Mouse (Mus musculus) ES-E14 (cell line): ENCODE measurements around the gene Fthl17d. TPM values are rescaled to one million over a fixed set of nuclear protein-coding genes. Genes with fewer than 3 reads are reported as not detected.
"Not testable (repeated sequence)": the region's sequence is repeated elsewhere in the genome, so short reads cannot be mapped to it uniquely, and the experiment has no call there.

Source experiments
- DNase-seq: peaks from one replicate; pipeline ENCODE4 v3.0.0-alpha.2; 2013; ENCODE audit warnings: low read depth, low spot score
- H3K27ac ChIP-seq: 2 replicates; pipeline ENCODE4 v1.5.1; 2012; ENCODE audit warnings: low read depth, mild to moderate bottlenecking, low read length, moderate library complexity, mixed read lengths; ENCODE audit not compliant: poor library complexity, insufficient read depth, severe bottlenecking
- H3K36me3 ChIP-seq: 2 replicates; pipeline ENCODE4 v1.6.1; 2012; ENCODE audit warnings: mild to moderate bottlenecking, low read length, moderate library complexity, mixed read lengths; ENCODE audit not compliant: control insufficient read depth, poor library complexity, insufficient read depth, severe bottlenecking
- H3K4me1 ChIP-seq, 2 experiments: fragments of 150-350 bp in 1 of 2; sonication (generic) in 1 of 2; 2 replicates each; pipeline ENCODE4 v1.6.1; 2012; ENCODE audit warnings: low read length in 2 of 2, mild to moderate bottlenecking in 1 of 2, mixed read lengths in 1 of 2; ENCODE audit not compliant: control insufficient read depth in 2 of 2, insufficient read depth in 2 of 2, poor library complexity in 1 of 2
- H3K4me3 ChIP-seq, 2 experiments: fragments of 150-350 bp in 1 of 2; sonication (generic) in 1 of 2; 2 replicates each; pipeline ENCODE4 v1.5.1; 2012; ENCODE audit warnings: low read length in 2 of 2, low read depth in 1 of 2, mild to moderate bottlenecking in 1 of 2, mixed read lengths in 1 of 2; ENCODE audit not compliant: insufficient read depth in 1 of 2, poor library complexity in 1 of 2, severe bottlenecking in 1 of 2
- H3K9ac ChIP-seq: 2 replicates; pipeline ENCODE4 v1.6.1; 2012; ENCODE audit warnings: low read depth, mild to moderate bottlenecking, low read length, mixed read lengths; ENCODE audit not compliant: poor library complexity, insufficient read depth, severe bottlenecking
- H3K9me3 ChIP-seq: fragments of 150-350 bp; sonication (generic); 2 replicates; pipeline ENCODE4 v1.6.1; 2012; ENCODE audit warnings: low read depth, mild to moderate bottlenecking, low read length; ENCODE audit not compliant: control insufficient read depth, insufficient read depth
- CHD2 ChIP-seq: IDR thresholded peaks from 2 replicates; pipeline ENCODE4 v1.6.1; 2014; ENCODE audit warnings: mild to moderate bottlenecking, low read depth, low read length, inconsistent platforms
- HCFC1 ChIP-seq: IDR thresholded peaks from 2 replicates; pipeline ENCODE4 v1.6.1; 2012; ENCODE audit warnings: low read length, inconsistent platforms, borderline replicate concordance; ENCODE audit not compliant: insufficient read depth
- MAFK ChIP-seq: IDR thresholded peaks from 2 replicates; pipeline ENCODE4 v1.6.1; 2014; ENCODE audit warnings: mild to moderate bottlenecking, low read depth, low read length, inconsistent platforms; ENCODE audit not compliant: insufficient read depth
- ZC3H11A ChIP-seq: IDR thresholded peaks from 2 replicates; pipeline ENCODE4 v1.6.1; 2012; ENCODE audit warnings: low read depth, mild to moderate bottlenecking, inconsistent platforms, low read length, borderline replicate concordance
- ZNF384 ChIP-seq: IDR thresholded peaks from 2 replicates; pipeline ENCODE4 v1.6.1; 2012; ENCODE audit warnings: low read depth, low read length, inconsistent platforms
- in situ Hi-C, 2 experiments: fragments of 600-800 bp; cut with MboI; formaldehyde crosslinking; loops; one replicate each; pipeline ENCODE4 v1.15.1; 2025; ENCODE audit warnings: low sequenced_read_pairs in 2 of 2, inconsistent platforms in 1 of 2; ENCODE audit not compliant: unreplicated experiment in 2 of 2
- total RNA-seq: library from RNA; depleted of rRNA; stranded (reverse); fragments of 300-350 nt; gene quantifications from 2 replicates; pipeline ENCODE4 v1.2.3, GENCODE M21; 2012; rRNA removed

Fthl17d gene
- 4.2 and 5.5 TPM in 2 replicates for total RNA-seq

GRCm38 (mm10) chrX:8986655-8987054 lies at the start of gene Fthl17d:
Gene Fthl17d, minus strand, starts transcription at chrX:8986755.
- H3K36me3 ChIP-seq, H3K27ac ChIP-seq, H3K4me3 ChIP-seq, H3K4me1 ChIP-seq, H3K9me3 ChIP-seq, in situ Hi-C loops, H3K9ac ChIP-seq, DNase-seq: not testable (repeated sequence)

GRCm38 (mm10) chrX:9033193-9033592 lies 46.6 kb upstream of the Fthl17d start, which contains the start of gene Fthl17e:
Gene Fthl17e, plus strand, starts transcription at chrX:9033493.
- H3K36me3 ChIP-seq, H3K9me3 ChIP-seq, H3K4me3 ChIP-seq, DNase-seq, H3K4me1 ChIP-seq, in situ Hi-C loops, H3K9ac ChIP-seq, H3K27ac ChIP-seq: not testable (repeated sequence)

GRCm38 (mm10) chrX:9019481-9019880 lies 32.9 kb upstream of the Fthl17d start:
- no peak overlapping the region for H3K27ac ChIP-seq
- in situ Hi-C loops = no loop called here
- H3K36me3 ChIP-seq = no peaks in the 10 kb centered on the region
- H3K4me3 ChIP-seq = no peak overlapping the region
- H3K4me1 ChIP-seq = no peaks in the 10 kb centered on the region
- TF ChIP-seq ZNF384 (no peak), CHD2 (no peak), ZC3H11A (no peak), MAFK (no peak)
- H3K9me3 ChIP-seq = no peaks in the 10 kb centered on the region
- DNase-seq = no peak
- no peak overlapping the region for H3K9ac ChIP-seq

- no peak for DNase-seq
- no peak overlapping the region for H3K27ac ChIP-seq
- H3K4me1 ChIP-seq = no peaks in the 10 kb centered on the region
- H3K9me3 ChIP-seq = no peaks in the 10 kb centered on the region
- H3K4me3 ChIP-seq = no peak overlapping the region
- in situ Hi-C loops = no loop called here
- no peaks in the 10 kb centered on the region for H3K36me3 ChIP-seq
- H3K9ac ChIP-seq = no peak overlapping the region
- TF ChIP-seq ZC3H11A (no peak), CHD2 (no peak), HCFC1 (no peak), MAFK (no peak), ZNF384 (no peak)
These were observed 29.5 kb upstream of the Fthl17d start for GRCm38 (mm10) chrX:9016079-9016478.

- H3K9ac ChIP-seq, in situ Hi-C loops, DNase-seq, H3K36me3 ChIP-seq, H3K27ac ChIP-seq, H3K9me3 ChIP-seq, H3K4me3 ChIP-seq, H3K4me1 ChIP-seq: not testable (repeated sequence)
These were observed 10.1 kb downstream of the Fthl17d start, which contains the start of gene Fthl17c for GRCm38 (mm10) chrX:8976459-8976858. Gene Fthl17c, minus strand, starts transcription at chrX:8976559.

- H3K4me3 ChIP-seq, in situ Hi-C loops, H3K27ac ChIP-seq, H3K9ac ChIP-seq, H3K4me1 ChIP-seq, H3K9me3 ChIP-seq, H3K36me3 ChIP-seq: not testable (repeated sequence)
- peak; percentile 2 for DNase-seq
These were observed 21.9 kb downstream of the Fthl17d start for GRCm38 (mm10) chrX:8964618-8965017.

- H3K36me3 ChIP-seq, H3K27ac ChIP-seq, H3K4me1 ChIP-seq, H3K9me3 ChIP-seq, H3K9ac ChIP-seq, in situ Hi-C loops, H3K4me3 ChIP-seq, DNase-seq: not testable (repeated sequence)
These were observed 23.7 kb downstream of the Fthl17d start, which contains the start of gene Fthl17b for GRCm38 (mm10) chrX:8962875-8963274. Gene Fthl17b, minus strand, starts transcription at chrX:8962975.
